Mouse (Mus musculus) CH12.LX (cell line): ENCODE measurements around the gene Sertad1. TPM values are rescaled to one million over a fixed set of nuclear protein-coding genes. Genes with fewer than 3 reads are reported as not detected.

Experiments
- DNase-seq: peaks from one replicate; pipeline ENCODE4 v3.0.0-alpha.2; 2013; ENCODE audit errors: extremely low read depth
- H3K27ac ChIP-seq: 2 replicates; pipeline ENCODE4 v1.5.1; 2012; ENCODE audit warnings: low read depth, mild to moderate bottlenecking, control low read depth, moderate library complexity; ENCODE audit not compliant: insufficient read depth
- H3K27me3 ChIP-seq: replicated peaks from 2 replicates; pipeline ENCODE3; 2012; ENCODE audit warnings: inconsistent platforms
- H3K36me3 ChIP-seq, 2 experiments: replicated peaks in 1 of 2; 2 replicates each; pipeline versions ENCODE3 to v1.6.1; 2012; ENCODE audit warnings: inconsistent platforms in 1 of 2, low read length in 1 of 2, mild to moderate bottlenecking in 1 of 2, mixed read lengths in 1 of 2, moderate library complexity in 1 of 2; ENCODE audit not compliant: control insufficient read depth in 1 of 2, insufficient read depth in 1 of 2
- H3K4me1 ChIP-seq, 2 experiments: 2 replicates each; pipeline ENCODE4 v1.6.1; 2012; ENCODE audit warnings: inconsistent platforms in 1 of 2, moderate library complexity in 1 of 2; ENCODE audit not compliant: insufficient read depth in 2 of 2, control insufficient read depth in 1 of 2
- H3K4me2 ChIP-seq: 2 replicates; pipeline ENCODE4 v1.6.1; 2012; ENCODE audit warnings: low read depth, mild to moderate bottlenecking, control low read depth; ENCODE audit not compliant: poor library complexity, insufficient read depth, severe bottlenecking
- H3K4me3 ChIP-seq, 3 experiments: fragments of 150-350 bp in 1 of 3; sonication (generic) in 1 of 3; replicated peaks in 1 of 3; 2 replicates each; pipeline versions ENCODE3 to v1.5.1; 2011 to 2012; ENCODE audit warnings: low read depth in 2 of 3, low read length in 2 of 3, mild to moderate bottlenecking in 2 of 3, moderate library complexity in 2 of 3, control low read depth in 1 of 3, improper control_type of control experiment in 1 of 3, inconsistent platforms in 1 of 3, mixed read lengths in 1 of 3; ENCODE audit not compliant: poor library complexity in 1 of 3
- H3K79me2 ChIP-seq: replicated peaks from 2 replicates; pipeline ENCODE4 v1.6.1; 2012; ENCODE audit warnings: mild to moderate bottlenecking, moderate library complexity; ENCODE audit not compliant: control insufficient read depth, poor library complexity, insufficient read depth, severe bottlenecking; ENCODE audit errors: extremely low read depth
- H3K9ac ChIP-seq: 2 replicates; pipeline ENCODE4 v1.6.1; 2012; ENCODE audit warnings: low read depth, mild to moderate bottlenecking, control low read depth, moderate library complexity; ENCODE audit not compliant: insufficient read depth
- H3K9me3 ChIP-seq: replicated peaks from 2 replicates; pipeline ENCODE3; 2012; ENCODE audit warnings: low read length, inconsistent platforms, mixed read lengths
- CHD1 ChIP-seq: IDR thresholded peaks from 2 replicates; pipeline ENCODE4 v1.6.1; 2012; ENCODE audit warnings: low read depth, low read length, improper control_type of control experiment, inconsistent platforms
- CHD2 ChIP-seq: IDR thresholded peaks from 2 replicates; pipeline ENCODE4 v1.6.1; 2011; ENCODE audit warnings: low read length, improper control_type of control experiment
- E2F4 ChIP-seq: IDR thresholded peaks from 2 replicates; pipeline ENCODE4 v1.6.1; 2011; ENCODE audit warnings: low read depth, low read length, improper control_type of control experiment; ENCODE audit not compliant: insufficient replicate concordance
- ETS1 ChIP-seq: conservative IDR thresholded peaks from 2 replicates; pipeline ENCODE4 v1.6.1; 2012; ENCODE audit warnings: low read depth, mild to moderate bottlenecking, inconsistent platforms, low read length, improper control_type of control experiment, moderate library complexity
- GABPA ChIP-seq: IDR thresholded peaks from 2 replicates; pipeline ENCODE4 v1.6.1; 2012; ENCODE audit warnings: low read depth, low read length, improper control_type of control experiment, inconsistent platforms; ENCODE audit not compliant: insufficient replicate concordance
- JUN ChIP-seq: IDR thresholded peaks from 2 replicates; pipeline ENCODE4 v1.6.1; 2011; ENCODE audit warnings: low read depth, mild to moderate bottlenecking, low read length, improper control_type of control experiment, moderate library complexity; ENCODE audit not compliant: insufficient read depth
- JUND ChIP-seq: conservative IDR thresholded peaks from 2 replicates; pipeline ENCODE4 v1.6.1; 2011; ENCODE audit warnings: low read depth, low read length, improper control_type of control experiment
- KAT2A ChIP-seq: IDR thresholded peaks from 2 replicates; pipeline ENCODE4 v1.6.1; 2012; ENCODE audit warnings: low read length, improper control_type of control experiment, inconsistent platforms; ENCODE audit not compliant: insufficient replicate concordance
- MAZ ChIP-seq: IDR thresholded peaks from 2 replicates; pipeline ENCODE4 v1.6.1; 2012; ENCODE audit warnings: low read depth, mild to moderate bottlenecking, inconsistent platforms, low read length, improper control_type of control experiment, moderate library complexity
- MEF2A ChIP-seq: IDR thresholded peaks from 2 replicates; pipeline ENCODE4 v1.6.1; 2014; ENCODE audit warnings: low read depth, mild to moderate bottlenecking, inconsistent platforms, low read length, improper control_type of control experiment, borderline replicate concordance
- MXI1 ChIP-seq: IDR thresholded peaks from 2 replicates; pipeline ENCODE4 v1.6.1; 2011; ENCODE audit warnings: mild to moderate bottlenecking, low read depth, low read length, improper control_type of control experiment
- MYC ChIP-seq: IDR thresholded peaks from 2 replicates; pipeline ENCODE4 v1.6.1; 2011; ENCODE audit warnings: low read depth, mild to moderate bottlenecking, improper control_type of control experiment, low read length
- NELFE ChIP-seq: IDR thresholded peaks from 2 replicates; pipeline ENCODE4 v1.6.1; 2011; ENCODE audit warnings: low read depth, low read length, improper control_type of control experiment
- NRF1 ChIP-seq: IDR thresholded peaks from 2 replicates; pipeline ENCODE4 v1.6.1; 2014; ENCODE audit warnings: low read depth, mild to moderate bottlenecking, inconsistent platforms, low read length, improper control_type of control experiment, moderate library complexity
- PAX5 ChIP-seq: IDR thresholded peaks from 2 replicates; pipeline ENCODE4 v1.6.1; 2012; ENCODE audit warnings: low read length, inconsistent platforms, mixed read lengths
- RAD21 ChIP-seq: IDR thresholded peaks from 2 replicates; pipeline ENCODE4 v1.6.1; 2011; ENCODE audit warnings: low read depth, mild to moderate bottlenecking, low read length, improper control_type of control experiment, moderate library complexity
- USF1 ChIP-seq: IDR thresholded peaks from 2 replicates; pipeline ENCODE4 v1.6.1; 2014; ENCODE audit warnings: low read depth, mild to moderate bottlenecking, inconsistent platforms, low read length, improper control_type of control experiment
- ZC3H11A ChIP-seq: IDR thresholded peaks from 2 replicates; pipeline ENCODE4 v1.6.1; 2012; ENCODE audit warnings: low read depth, mild to moderate bottlenecking, inconsistent platforms, low read length, improper control_type of control experiment
- ZMIZ1 ChIP-seq: IDR thresholded peaks from 2 replicates; pipeline ENCODE4 v1.6.1; 2012; ENCODE audit warnings: low read depth, mild to moderate bottlenecking, inconsistent platforms, low read length, improper control_type of control experiment
- ZNF384 ChIP-seq: IDR thresholded peaks from 2 replicates; pipeline ENCODE4 v1.6.1; 2012; ENCODE audit warnings: low read depth, low read length, improper control_type of control experiment, inconsistent platforms
- dilution Hi-C: fragments of 300-500 bp; cut with MboI; formaldehyde crosslinking; loops from 2 replicates; pipeline ENCODE4 v1.14.3; 2020; ENCODE audit warnings: low sequenced_read_pairs; ENCODE audit not compliant: extremely low pct_unique_long_range_greater_than_20kb, extremely low pct_ligation_motif_present
- in situ Hi-C: fragments of 300-500 bp; cut with MboI; formaldehyde crosslinking; loops from 3 replicates; pipeline ENCODE4 v1.14.3; 2019; ENCODE audit warnings: low sequenced_read_pairs, low pct_ligation_motif_present, low pct_unique_long_range_greater_than_20kb, mixed read lengths
- polyA plus RNA-seq: library from polyadenylated mRNA; unstranded; fragments of >175 nt; gene quantifications from 2 replicates; pipeline ENCODE4 v1.2.1, GENCODE M21; 2012; ENCODE audit warnings: low read depth; ENCODE audit not compliant: insufficient read length
- total RNA-seq, 2 experiments: library from RNA; depleted of rRNA; stranded (reverse); fragments of 300-350 nt in 1 of 2; fragments of >200 nt in 1 of 2; gene quantifications; 2 replicates each; pipeline ENCODE4 v1.2.3; 2012 to 2014

Sertad1 gene
- total and polyA plus RNA-seq, 3 experiments, result 5.0 to 9.1 (median 8.3) TPM

GRCm38 (mm10) chr7:27481627-27481969, 5.1 kb upstream of the Sertad1 start (continued):
- peak; percentile 36; the same call in 1 of the 2 replicates for TF ChIP-seq MEF2A

DNA sequence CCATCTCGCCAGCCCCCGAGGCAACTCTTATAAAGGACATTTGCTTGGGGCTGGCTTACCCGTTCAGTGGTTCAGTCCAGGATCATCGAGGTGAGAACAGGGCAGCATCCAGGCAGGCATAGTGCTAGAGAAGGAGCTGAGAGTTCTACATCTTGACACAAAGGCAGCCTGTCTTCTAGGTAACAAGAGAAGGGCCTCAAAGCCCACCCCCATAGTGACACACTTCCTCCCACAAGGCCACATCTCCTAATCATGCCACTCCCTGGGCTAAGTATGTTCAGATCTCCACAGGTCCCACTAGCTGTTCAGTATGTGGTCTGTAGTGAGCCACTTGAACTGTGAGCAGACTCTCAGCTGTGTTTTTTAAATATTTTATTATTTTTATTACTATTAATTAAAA, 2.9 kb upstream of the Sertad1 start:
- Histone ChIP-seq H3K36me3 (no peaks in the 10 kb centered on the region), H3K4me1 (peaks cover 6 to 38% of the 10 kb centered on the region in 2 experiments), H3K27me3 (no peaks in the 10 kb centered on the region), H3K4me2 (no peak overlapping the region), H3K9ac (no peak overlapping the region), H3K9me3 (no peaks in the 10 kb centered on the region), H3K79me2 (no peaks in the 10 kb centered on the region), H3K4me3 (no peak overlapping the region), H3K27ac (no peak overlapping the region)
- dilution Hi-C loops, result no loop called here
- in situ Hi-C loops, result no loop called here
- no peak for DNase-seq
- TF ChIP-seq JUN (no peak), KAT2A (no peak), ETS1 (no peak), JUND (no peak), USF1 (no peak), CHD2 (no peak), ZC3H11A (no peak), ZMIZ1 (no peak), MYC (no peak), NRF1 (no peak), NELFE (no peak), MXI1 (no peak), PAX5 (no peak), GABPA (no peak), RAD21 (no peak), E2F4 (no peak), MAZ (no peak), CHD1 (no peak), ZNF384 (no peak)
